Mouse (Mus musculus) kidney, postnatal 10 days (tissue): ENCODE data around the gene Raly.
"Not testable (repeated sequence)": the region's sequence is repeated elsewhere in the genome, so short reads cannot be mapped to it uniquely, and the experiment has no call there.

Experiments used
- DNase-seq: peaks from one replicate; pipeline ENCODE4 v3.0.0; 2021; ENCODE audit warnings: mixed read lengths

The Raly gene

GRCm38 (mm10) chr2:154848086-154848485, 57.2 kb downstream of the Raly start:
- DNase-seq = no peak

DNA sequence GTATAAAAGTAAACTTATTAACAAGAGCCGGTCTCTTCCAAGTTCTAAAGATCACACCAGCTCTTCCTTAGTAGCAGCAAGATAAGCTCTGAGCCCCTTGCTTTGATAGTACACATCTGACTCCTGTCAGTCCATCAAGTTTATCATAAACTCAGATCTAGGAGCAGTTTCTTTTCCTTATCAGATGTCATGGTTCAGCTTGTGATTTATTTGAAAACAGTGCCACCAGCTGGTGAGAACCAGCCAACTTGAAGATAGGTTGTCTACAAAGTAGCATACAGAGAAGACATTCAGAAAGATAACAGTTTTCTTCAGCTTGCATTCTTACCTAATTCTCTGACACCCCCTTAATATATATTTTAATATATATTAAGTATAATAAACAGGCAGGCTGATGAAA, 64.5 kb downstream of the Raly start:
- peak; percentile 74 for DNase-seq

DNA sequence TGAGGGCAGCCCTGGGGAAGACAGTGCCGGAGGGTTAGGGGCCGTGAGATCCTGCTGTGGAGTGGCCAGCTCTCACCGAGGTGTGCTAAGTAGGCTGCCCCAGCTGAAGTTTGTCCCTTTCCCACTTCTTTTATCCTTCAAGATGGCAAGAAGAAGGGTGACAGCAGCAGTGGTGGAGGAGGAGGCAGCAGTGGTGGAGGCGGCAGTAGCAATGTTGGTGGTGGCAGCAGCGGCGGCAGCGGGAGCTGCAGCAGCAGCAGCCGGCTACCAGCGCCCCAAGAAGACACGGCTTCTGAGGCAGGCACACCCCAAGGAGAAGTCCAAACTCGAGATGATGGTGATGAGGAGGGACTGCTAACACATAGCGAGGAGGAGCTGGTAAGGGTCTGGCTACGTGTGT, 72.8 kb downstream of the Raly start:
- DNase-seq = no peak

DNA sequence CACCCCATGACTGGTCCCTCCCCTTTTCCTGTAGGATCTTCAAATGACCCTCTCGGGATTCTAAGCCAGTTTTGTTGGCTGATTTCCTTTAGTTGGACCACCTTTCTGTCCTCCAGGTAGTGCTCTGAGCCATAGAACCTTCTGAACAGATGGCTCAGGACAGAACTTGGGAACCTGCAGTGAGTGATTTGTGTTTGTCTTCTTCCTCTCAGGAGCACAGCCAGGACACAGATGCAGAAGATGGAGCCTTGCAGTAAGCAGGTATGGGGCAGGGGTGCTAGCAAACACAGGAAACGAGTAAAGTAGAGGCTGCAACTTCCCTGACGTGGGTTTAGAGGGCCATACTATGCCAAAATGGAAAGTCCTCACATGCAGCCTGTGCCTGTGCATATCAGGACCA, 74.8 kb downstream of the Raly start:
- no peak for DNase-seq

DNA sequence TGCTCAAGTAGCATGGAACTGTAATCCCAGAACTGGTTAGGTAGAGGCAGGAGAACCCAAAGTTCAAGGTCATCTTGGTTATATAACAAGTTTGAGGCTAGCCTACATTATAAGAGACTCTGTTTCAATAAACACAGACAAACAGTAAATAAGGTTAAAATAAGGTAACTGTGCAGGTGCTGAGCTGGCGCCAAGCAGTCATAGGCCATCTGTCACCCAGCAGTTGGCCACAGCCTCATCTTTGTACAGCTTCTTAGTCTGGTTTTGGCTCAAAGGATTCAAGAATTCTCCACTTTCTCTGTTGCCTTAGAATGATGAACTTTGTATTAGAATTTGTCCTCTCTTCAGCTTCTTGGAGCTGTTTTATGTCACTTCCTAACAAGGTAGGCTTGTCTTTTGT, 77.2 kb downstream of the Raly start:
- no peak for DNase-seq

DNA sequence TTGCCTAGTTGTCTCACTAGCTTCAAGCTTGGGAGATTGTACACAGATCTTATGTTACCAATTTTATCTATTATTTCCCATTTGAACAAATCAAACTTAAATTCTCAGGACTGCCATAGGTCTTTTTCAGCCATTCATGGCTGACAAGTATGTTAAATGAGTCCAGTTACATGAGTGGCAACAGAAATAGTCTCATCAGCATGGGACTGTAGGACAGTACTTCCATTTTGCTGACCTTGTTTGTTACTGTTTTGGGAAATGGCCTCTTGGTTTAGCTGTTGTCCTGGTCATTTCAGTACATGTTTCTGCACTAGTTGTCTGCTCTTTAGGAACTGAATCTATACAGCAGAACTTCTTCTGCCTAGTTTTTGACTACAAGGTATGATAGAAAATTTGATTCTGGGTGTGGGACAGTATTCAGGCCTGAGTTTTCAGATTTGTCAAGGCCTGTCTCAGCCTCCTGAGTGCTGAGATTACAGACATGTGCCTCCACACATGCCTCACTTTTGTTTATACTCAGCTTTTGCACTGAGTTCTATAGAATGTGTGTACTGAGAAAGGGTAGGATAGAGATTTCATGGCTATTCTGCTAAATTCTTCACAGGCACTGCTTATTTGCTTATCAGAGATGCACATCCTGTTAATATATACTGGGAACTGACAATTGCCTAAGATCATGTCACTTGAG, 79.2 kb downstream of the Raly start:
- DNase-seq = no peak

DNA sequence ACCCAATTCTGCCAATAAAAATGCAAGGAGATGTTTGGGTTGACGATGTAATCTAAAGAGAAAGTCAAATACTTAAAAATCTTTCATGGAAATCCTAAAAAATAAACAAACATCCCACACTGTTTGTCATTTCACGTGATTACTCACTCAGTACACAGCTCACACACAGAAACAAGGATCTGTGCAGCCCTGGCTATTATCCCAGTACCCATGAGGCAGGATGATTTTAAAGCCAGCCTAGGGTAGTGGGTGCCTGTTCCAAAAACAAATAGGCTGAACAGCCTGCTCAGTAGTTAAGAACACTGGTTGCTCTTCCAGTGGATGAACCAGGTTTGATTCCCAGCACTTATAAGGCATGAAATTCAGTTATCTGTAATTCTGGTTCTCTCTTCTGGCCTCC, 85.7 kb downstream of the Raly start:
- DNase-seq = no peak

GRCm38 (mm10) chr2:154891585-154891984, 100.7 kb downstream of the Raly start:
- DNase-seq = no peak

- DNase-seq = peak; percentile 97
Measured at GRCm38 (mm10) chr2:154892201-154893044, 101.5 kb downstream of the Raly start, which contains the start of gene Eif2s2. Gene Eif2s2, minus strand, starts transcription at chr2:154892935.

DNA sequence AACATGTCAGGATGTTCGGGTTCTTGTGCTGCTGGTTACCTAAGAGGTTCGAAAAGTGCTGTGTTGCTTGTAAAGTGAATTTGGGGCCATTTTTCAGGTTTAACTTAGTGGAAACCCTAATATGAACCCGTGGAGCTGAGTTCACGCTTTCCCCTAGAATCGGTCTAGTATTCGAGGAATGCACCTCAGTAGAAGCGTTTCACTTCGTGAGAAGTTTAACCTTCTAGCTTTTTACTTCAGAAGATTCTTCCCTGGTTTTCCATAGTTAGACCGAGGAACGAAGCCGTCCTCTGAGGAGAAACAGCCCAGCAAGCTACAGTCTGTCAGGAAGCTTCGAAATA, 102.1 kb downstream of the Raly start:
- no peak for DNase-seq

DNA sequence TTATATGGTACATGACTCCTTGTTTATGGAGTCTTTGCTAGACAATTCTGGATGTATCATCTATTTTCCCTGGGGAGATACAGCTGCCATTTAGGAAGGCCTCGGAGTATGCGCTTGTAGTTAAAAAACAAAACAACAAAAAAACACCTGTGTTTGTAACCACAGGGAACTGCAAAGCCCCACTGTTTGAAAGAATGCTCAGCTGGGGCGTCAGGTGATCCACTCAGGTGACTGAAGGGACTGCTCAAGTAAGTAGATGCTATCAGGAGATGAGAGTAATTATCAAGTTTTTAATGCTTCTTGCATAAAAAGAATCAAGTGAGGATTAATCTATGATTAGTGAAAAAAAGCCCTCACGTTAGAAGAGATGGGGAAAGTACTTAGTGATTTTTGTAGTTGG, 102.7 kb downstream of the Raly start:
- DNase-seq = no peak

DNA sequence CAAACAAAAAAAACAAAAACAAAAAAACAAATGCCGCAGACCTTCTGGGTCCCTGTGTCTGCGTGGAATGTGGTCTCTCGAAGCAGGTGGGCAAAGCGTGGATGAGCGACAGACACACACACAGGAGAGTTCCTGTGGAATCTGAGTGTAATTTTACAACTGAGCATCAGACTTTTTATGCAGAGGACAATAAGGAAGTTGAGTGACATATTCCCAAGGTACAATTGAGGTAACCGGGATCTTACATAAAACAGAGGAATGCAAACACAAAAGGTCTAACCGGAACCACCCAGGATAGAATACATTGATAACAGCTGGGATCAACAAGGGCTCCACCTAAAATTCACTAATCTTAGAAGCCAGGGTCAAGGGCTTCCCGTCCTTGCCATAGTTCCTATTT, 108.1 kb downstream of the Raly start:
- DNase-seq = not testable (repeated sequence)

DNA sequence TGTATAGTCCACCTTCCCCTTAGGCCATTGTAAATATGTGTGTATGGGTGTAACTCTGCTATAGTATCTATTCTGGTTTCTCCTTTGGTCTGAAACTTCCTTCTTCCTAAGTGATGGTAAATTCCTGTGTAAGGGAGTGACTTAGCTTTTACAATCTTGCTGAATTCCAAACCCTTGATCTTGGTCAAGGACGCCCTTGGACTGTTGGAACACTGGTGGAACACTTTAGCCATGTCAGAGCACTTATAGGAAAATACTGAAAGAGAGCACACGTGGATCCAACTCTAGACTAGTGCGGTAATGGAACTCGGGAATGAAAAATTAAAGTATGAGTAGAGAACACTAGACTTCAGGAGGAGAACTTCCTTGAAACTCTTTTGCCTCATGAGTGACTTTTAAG, 108.5 kb downstream of the Raly start:
- DNase-seq = not testable (repeated sequence)

DNA sequence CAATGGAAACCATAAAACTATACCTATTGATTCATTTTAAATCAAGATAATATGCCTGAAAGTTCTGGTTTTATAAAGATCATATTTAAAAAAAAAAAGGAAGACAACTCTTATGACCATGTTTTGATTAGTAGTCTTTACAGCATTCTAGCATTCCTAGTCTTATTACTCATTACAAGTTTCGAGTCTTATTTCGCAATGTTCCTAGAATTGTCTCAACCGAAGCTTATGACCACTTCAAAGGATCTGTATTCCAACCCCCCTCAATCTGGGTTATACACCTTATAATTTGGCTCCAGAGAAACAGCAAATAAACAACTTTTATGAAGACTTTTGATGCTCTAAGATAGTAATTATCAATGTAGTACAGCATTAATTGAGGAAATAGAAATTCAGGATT, 111.2 kb downstream of the Raly start:
- DNase-seq = no peak

GRCm38 (mm10) chr2:154905796-154906195, 114.9 kb downstream of the Raly start:
- DNase-seq = no peak

DNA sequence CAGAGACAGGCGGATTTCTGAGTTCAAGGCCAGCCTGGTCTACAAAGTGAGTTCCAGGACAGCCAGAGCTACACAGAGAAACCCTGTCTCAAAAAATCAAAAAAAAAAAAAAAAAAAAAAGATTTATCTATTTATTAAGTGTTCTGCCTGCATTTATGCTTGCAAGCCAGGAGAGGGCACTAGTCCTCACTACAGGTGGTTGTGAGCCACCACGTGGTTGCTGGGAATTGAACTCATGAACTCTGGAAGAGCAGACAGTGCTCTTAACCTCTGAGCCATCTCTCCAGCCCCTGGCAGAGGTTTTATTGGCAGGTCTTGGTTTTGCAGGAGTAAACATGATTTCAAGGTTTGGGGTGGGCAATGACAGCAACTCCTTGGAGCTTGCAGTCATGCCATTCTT, 117.3 kb downstream of the Raly start:
- not testable (repeated sequence) for DNase-seq

GRCm38 (mm10) chr2:154909789-154910188, 118.9 kb downstream of the Raly start:
- DNase-seq = no peak

DNA sequence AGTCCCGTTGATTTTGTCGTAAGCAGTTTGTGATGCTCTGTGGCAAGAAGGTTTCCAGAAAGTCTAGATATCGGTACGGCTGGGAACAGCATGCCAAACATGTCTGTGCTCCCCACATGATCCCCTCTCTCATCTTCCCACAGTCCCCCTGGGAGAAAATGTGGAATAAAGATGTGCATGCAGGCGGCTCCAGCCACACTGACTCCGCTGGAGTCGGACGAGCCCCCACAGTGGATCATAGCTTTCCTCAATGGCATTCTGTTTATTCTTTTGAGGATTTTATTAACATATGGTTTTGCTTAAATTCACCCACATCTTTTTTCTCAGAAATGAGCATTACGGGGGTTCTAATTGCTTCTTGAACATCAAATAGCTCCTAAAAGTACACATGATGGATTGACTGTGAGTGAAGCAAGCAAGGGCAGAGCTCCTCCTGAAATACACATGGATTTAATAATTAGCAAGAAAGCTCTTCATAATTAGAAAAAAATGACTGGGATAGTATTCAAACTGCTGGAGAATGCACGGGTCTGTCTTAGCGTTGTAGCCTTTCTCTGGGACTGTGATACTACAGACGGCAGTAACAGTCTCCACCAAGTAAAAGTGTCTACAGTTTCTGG, 125.1 kb downstream of the Raly start:
- no peak for DNase-seq

GRCm38 (mm10) chr2:154916547-154916946, 125.7 kb downstream of the Raly start:
- DNase-seq = peak; percentile 35
